In the genomic region with DNA sequence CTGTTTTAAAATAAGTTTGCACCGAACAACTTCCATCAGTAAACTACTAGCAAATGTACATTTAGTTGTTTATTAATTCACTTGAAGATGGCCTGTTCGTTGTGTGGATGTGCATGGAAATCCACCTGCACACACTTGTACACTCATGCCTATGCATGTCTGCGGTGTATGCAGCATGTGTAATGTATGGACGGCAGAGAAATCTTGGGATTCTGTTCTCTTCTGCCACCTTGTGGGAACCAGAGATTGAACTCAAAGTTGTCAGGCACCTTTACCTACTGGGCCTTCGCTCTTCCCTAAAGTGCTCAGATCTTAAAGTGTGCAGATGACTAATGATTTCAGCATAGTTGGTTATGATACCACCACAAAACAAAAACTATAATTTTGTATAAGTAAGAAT, we compare ENCODE assay signal across 9 mouse cellular contexts.
DNase-seq lines count a peak whose midpoint lies in the region; ATAC-seq and TF ChIP-seq lines count a peak whose summit lies in the region.
"Had no signal": no experiment of that assay in that cellular context is flagged by ENCODE, and none has a peak within 500 bp of the region (broad histone marks: within the 10 kb centered on the region; RNA-seq: fewer than 3 reads in every experiment).

No protein-coding gene starts in this region.

- WGBS in hindbrain, embryonic 14.5 days, result 55% methylated on average over 5 of the region's 5 CpGs
- WGBS in midbrain, embryonic 12.5 days, result 49% methylated on average over 5 of the region's 5 CpGs

- H3K9me3 ChIP-seq in hindbrain, embryonic 14.5 days (ENCODE audit: control insufficient read depth, low read length), result no peaks in the 10 kb centered on the region
- H3K9me3 ChIP-seq in midbrain, embryonic 12.5 days, result no peaks in the 10 kb centered on the region

- peak; percentile 83 for ATAC-seq in hindbrain, embryonic 14.5 days (ENCODE audit: low FRiP score)
- ATAC-seq in midbrain, embryonic 12.5 days (ENCODE audit: low FRiP score, low read depth), result peak; percentile 70

- H3K36me3 ChIP-seq in hindbrain, embryonic 14.5 days (replicated peaks; ENCODE audit: control insufficient read depth, insufficient read depth), result no peaks in the 10 kb centered on the region
- H3K36me3 ChIP-seq in midbrain, embryonic 12.5 days, result no peaks in the 10 kb centered on the region

- no peak overlapping the region for H3K4me2 ChIP-seq in hindbrain, embryonic 14.5 days (replicated peaks)
- no peak overlapping the region for H3K4me2 ChIP-seq in midbrain, embryonic 12.5 days (replicated peaks)

- H3K9ac ChIP-seq in hindbrain, embryonic 14.5 days, result no peak overlapping the region
- H3K9ac ChIP-seq in midbrain, embryonic 12.5 days (replicated peaks), result no peak overlapping the region

- no peaks in the 10 kb centered on the region for H3K27me3 ChIP-seq in hindbrain, embryonic 14.5 days (ENCODE audit: control insufficient read depth, insufficient read depth, low read length)
- no peaks in the 10 kb centered on the region for H3K27me3 ChIP-seq in midbrain, embryonic 12.5 days

- peak; percentile 71 for TF ChIP-seq CTCF in cortical plate, adult 2 months (IDR thresholded peaks at IDR 0.05; ENCODE audit: extremely low read depth, insufficient read depth, low read length)

- H3K4me3 ChIP-seq in cortical plate, adult 2 months (ENCODE audit: insufficient read depth, low read length), result no peak overlapping the region
- no peak overlapping the region for H3K4me3 ChIP-seq in hindbrain, embryonic 14.5 days (replicated peaks; ENCODE audit: low read length)
- H3K4me3 ChIP-seq in midbrain, embryonic 12.5 days, result no peak overlapping the region
- H3K4me3 ChIP-seq: myocyte had no signal

- H3K4me1 ChIP-seq in cortical plate, adult 2 months (ENCODE audit: control insufficient read depth, insufficient read depth, low read length), result no peaks in the 10 kb centered on the region
- H3K4me1 ChIP-seq in hindbrain, embryonic 14.5 days (replicated peaks; ENCODE audit: control insufficient read depth, insufficient read depth, low read length), result no peaks in the 10 kb centered on the region
- H3K4me1 ChIP-seq in midbrain, embryonic 12.5 days, result no peaks in the 10 kb centered on the region

- DNase-seq in left cerebral cortex, adult 18-20 months (ENCODE audit: low spot score in 2 of 2), result peak; percentile 47
- DNase-seq in left cerebral cortex, adult 8-10 months (ENCODE audit: low spot score in 2 of 2), result no peak
- DNase-seq in hindbrain, embryonic 14.5 days (ENCODE audit: low spot score), result peak; percentile 66
- DNase-seq in adrenal gland, adult 8-10 months, result no peak
- no peak for DNase-seq in ovary, postnatal 10 days (ENCODE audit: low spot score)
- no peak for DNase-seq in thymus, postnatal 10 days (ENCODE audit: low spot score in 2 of 2)

- TF ChIP-seq POLR2A in cortical plate, adult 2 months (IDR thresholded peaks at IDR 0.05; ENCODE audit: extremely low read depth, insufficient read depth, low read length), result no peak

- no peak overlapping the region for H3K27ac ChIP-seq in cortical plate, adult 2 months (ENCODE audit: insufficient read depth, low read length)
- H3K27ac ChIP-seq in hindbrain, embryonic 14.5 days, result no peak overlapping the region
- no peak overlapping the region for H3K27ac ChIP-seq in midbrain, embryonic 12.5 days (replicated peaks)

Comparison
In these comparisons a context has a peak if more than half of its experiments do, and no peak if none do; other contexts are left out.
1. DNase-seq: peak in left cerebral cortex, adult 18-20 months (2 of 2) and hindbrain, embryonic 14.5 days (single experiment); none in left cerebral cortex, adult 8-10 months (0 of 2), adrenal gland, adult 8-10 months (single experiment), ovary, postnatal 10 days (single experiment) and thymus, postnatal 10 days (0 of 2).